Mouse (Mus musculus): ENCODE data around the gene Dcun1d4.

DNA sequence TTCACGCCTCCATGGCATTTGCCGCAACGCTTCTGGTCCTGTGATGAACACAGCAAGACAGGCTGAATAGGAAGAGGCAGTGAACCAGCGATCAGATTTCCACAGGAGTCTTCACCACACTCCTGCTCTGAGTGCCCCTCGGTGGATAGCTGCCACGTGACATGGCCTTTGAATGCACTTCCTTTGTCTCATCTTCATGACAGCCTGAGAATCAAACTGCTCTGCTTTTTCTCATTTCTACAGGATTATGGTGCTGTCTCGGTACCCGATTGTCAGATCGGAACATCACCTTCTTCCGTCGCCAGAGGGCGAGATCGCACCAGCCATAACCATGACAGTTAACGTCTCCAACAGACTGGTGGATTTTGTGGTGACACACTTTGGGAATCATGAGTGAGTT lies 49.2 kb upstream of the Dcun1d4 start:
- peak; percentile 80; the same call in 1 of the 2 replicates for TF ChIP-seq CTCF (IDR thresholded peaks at IDR 0.05; ENCODE audit: extremely low read depth, insufficient read length, insufficient replicate concordance, low read depth, low read length)
- TF ChIP-seq POLR2A (IDR thresholded peaks at IDR 0.05; ENCODE audit: low read depth, low read length), result no peak
